Mouse (Mus musculus): ENCODE measurements around the gene Pdcd5. TPM values are rescaled to one million over a fixed set of nuclear protein-coding genes. Genes with fewer than 3 reads are reported as not detected.

Gene Pdcd5
- total RNA-seq, 4 experiments from 2014 or later = 53.4 to 59.6 (median 54.9) TPM

DNA sequence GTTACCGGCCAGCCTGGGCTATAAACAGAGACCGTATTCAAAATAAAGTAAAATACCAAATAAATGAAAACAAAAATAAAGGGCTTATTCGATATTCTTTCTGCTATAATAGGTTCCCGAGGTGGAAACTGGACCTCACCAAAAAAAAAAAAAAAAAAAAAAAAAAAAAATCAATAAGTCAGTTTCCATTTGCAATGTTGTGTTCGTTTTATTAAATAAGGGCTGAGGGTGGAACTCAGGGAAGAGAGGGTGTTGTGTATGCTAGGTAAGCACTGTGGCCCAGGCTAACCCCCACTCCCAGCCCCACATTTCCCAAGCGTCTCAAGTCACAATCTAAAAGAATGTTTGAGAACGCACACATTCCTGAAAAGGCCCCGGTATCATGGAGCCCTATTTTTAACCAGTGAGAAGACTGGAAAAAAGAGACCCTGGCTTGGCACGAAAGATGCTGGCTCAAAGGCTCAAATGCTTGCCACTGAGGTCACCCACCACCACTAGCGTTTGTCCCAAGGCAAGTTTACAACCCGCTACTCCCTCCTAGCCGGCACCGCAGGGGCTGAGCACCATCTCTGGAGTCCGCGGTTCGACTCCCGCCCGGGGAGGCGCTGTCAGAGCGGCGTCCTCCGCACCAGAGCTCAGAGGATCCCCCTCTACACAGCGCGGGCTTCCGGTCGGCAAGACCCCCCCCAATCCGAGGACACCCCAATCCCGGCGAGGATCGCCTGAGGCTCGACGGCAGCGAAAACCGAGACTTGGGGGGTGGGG, 822 bp downstream of the Pdcd5 start:
- DNase-seq (ENCODE audit: low spot score in 2 of 2) = no peak

- DNase-seq (ENCODE audit: low spot score in 2 of 2) = no peak
These were observed 7.2 kb downstream of the Pdcd5 start for GRCm38 (mm10) chr7:35640072-35640471.

GRCm38 (mm10) chr7:35636874-35637273, 10.4 kb downstream of the Pdcd5 start:
- no peak for DNase-seq (ENCODE audit: low spot score in 2 of 2)

DNA sequence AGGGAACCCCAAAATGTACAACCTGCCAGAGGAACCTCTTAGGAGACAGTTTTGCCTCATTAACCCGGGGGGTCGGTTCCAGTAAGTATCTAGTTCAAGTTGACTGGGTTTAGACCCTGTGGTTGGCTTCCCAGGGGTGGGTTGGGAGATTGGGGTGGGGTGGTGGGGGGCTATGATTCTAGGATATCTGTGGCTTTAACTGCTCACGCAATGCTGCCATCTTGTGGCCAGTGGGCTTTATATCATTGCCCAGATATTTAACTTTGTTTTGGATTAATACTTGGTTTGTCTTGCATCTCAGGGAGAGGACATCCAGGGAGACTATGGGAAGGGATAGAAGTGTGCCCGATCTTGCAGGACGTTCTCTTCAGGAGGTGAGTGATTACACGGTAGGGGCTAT, 11.1 kb downstream of the Pdcd5 start:
- no peak for DNase-seq (ENCODE audit: low spot score in 2 of 2)

DNA sequence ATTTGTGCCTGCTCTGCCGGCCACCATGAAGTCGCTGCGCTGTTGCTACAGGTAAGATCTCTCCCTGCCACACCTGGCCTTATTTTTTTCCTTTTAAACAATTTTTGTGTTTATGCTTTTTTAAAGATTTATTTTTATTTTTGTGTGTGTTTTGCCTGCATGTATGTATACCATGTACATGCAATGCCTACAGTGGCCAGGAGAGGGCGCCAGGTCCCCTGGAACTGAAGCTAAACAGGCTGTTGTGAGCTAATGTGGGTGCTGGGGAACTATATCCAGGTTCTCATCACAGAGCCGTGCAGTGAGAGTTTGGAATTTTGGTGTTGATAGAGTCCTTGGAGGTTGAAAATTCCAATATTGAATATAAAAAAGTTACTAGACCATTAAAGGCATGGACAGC, 18.8 kb downstream of the Pdcd5 start:
- DNase-seq (ENCODE audit: low spot score in 2 of 2) = no peak

- DNase-seq (ENCODE audit: low spot score in 2 of 2) = no peak
These were observed 19.9 kb downstream of the Pdcd5 start for GRCm38 (mm10) chr7:35627371-35627770.

GRCm38 (mm10) chr7:35626038-35626437, 21.3 kb downstream of the Pdcd5 start:
- no peak for DNase-seq (ENCODE audit: low spot score in 2 of 2)

- no peak for DNase-seq (ENCODE audit: low spot score in 2 of 2)
These were observed 24.7 kb downstream of the Pdcd5 start for GRCm38 (mm10) chr7:35622626-35623025.

DNA sequence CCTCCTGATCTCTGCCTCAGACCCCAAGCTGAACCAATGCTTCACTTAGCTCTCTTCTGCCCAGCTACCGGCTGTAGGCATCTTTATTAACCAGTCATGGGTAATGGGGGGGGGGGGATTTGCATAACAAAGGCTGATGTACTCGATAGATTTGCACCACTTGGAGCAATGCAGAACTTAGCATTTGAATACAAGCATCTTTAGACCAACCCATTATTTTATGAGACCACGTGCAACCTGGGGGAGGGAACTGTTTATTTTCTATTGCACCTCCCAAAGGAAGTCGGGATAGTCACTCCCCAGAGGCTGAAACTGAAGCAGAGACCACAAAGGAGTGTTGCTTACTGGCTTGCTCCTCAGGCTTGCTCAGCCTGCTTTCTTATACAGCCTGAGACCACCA, 29.8 kb downstream of the Pdcd5 start:
- no peak for DNase-seq (ENCODE audit: low spot score in 2 of 2)

- DNase-seq (ENCODE audit: low spot score in 2 of 2) = no peak
These were observed 38.1 kb downstream of the Pdcd5 start for GRCm38 (mm10) chr7:35609245-35609644.

GRCm38 (mm10) chr7:35606816-35607215, 40.5 kb downstream of the Pdcd5 start:
- no peak for DNase-seq (ENCODE audit: low spot score in 2 of 2)

DNA sequence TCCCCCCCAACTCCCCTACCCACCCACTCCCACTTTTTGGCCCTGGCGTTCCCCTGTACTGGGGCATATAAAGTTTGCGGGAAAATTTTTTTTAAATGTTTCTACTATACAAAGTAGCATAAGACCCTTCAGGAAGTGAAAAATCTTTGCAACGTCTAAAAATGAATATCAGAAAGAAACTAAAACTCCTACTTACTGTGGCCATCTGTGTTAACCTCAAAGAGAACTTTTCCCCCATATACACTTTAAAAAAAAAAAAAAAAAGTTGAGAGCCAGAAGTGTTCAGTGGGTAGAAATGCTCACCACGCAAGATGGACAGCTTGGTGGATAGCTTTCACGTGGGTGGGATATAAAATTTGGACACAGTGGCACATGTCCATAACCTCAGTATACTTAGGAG, 44.6 kb downstream of the Pdcd5 start:
- no peak for DNase-seq (ENCODE audit: low spot score in 2 of 2)

DNA sequence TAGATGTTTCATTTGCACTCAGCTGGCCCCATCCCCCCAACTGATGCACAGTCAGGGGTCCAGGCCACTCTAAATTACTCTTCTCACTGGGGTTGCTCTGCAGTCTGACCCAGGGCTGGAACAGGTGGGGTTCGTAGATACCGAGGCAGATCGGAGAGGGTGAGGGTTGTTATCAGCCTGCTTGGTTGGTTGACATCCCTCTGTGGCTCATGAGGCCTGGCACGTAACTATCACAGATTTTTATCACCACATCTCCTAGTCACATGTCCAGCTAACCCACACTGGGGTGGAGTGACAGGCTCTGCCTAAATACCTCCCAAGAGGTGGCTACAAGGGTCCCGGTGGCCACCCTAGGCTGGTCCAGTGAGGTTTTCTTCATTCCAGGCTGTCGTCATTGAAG, 46.2 kb downstream of the Pdcd5 start:
- no peak for DNase-seq (ENCODE audit: low spot score in 2 of 2)

DNA sequence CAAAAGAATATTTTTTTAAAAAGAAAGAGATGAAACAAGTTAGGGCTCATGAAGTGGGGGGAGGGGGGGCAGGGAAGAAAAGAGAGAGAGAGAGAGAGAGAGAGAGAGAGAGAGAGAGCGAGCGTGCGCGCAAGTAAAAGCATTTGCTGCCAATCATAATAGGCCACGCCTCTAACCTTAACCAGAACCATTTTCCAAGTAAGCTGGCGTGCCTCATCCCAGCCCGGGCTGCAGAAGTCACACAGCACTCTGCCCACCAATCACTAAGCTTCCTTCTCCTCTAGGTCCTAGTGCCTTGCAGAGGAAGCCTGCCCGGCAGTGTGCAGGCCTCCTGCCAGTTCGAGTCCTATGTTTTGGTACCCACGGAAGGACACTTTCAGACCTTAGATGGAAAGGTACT, 47.3 kb downstream of the Pdcd5 start:
- DNase-seq (ENCODE audit: low spot score in 2 of 2) = no peak

DNA sequence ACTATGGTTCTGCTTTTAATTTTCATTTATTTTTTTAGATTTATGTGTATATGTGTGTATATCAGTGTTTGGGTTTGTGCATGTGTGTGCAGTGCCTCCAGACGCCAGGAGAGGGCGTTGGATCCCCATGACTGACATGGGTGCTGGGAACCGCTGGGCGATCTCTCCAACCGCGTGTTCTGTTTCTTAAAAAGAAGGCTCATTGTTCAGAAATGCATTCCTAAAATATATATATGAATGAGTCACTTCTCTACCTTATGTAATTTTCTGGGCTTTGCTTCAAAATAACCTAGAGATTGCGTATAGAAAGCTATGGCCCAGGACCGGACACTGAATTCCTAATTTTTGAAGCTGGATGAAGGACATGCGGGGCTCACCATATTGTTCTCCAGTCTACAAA, 47.8 kb downstream of the Pdcd5 start:
- DNase-seq (ENCODE audit: low spot score in 2 of 2) = no peak

GRCm38 (mm10) chr7:35594311-35594710, 53.0 kb downstream of the Pdcd5 start:
- DNase-seq (ENCODE audit: low spot score in 2 of 2) = no peak

Other genes starting within 250 kb of the Pdcd5 start
- not detected for gene Slc7a9, start 198.7 kb downstream of the Pdcd5 start, total RNA-seq (2022)
- gene Tdrd12, start 109.8 kb downstream of the Pdcd5 start, total RNA-seq (2022) = 1 to 10 TPM in 3 of 4 experiments, under 1 TPM in 1; 0.23 to 1.7 (median 1.2) TPM
- gene Nudt19, start 91.2 kb downstream of the Pdcd5 start, total RNA-seq (2022) = 10 to 100 TPM; 65.4 to 80.5 (median 73.1) TPM
- under 1 TPM; 0.25 to 0.45 (median 0.29) TPM for gene Rgs9bp, start 61.9 kb downstream of the Pdcd5 start, total RNA-seq (2022)
- gene Ankrd27, start 61.3 kb downstream of the Pdcd5 start, total RNA-seq (2022) = 10 to 100 TPM; 38.4 to 49.5 (median 43.6) TPM
- gene Dpy19l3, start 106.9 kb upstream of the Pdcd5 start, total RNA-seq (2022) = 10 to 100 TPM; 73.1 to 97.4 (median 87.4) TPM
- 10 to 100 TPM; 30.6 to 35.0 (median 33.3) TPM for gene Zfp507, start 155.5 kb upstream of the Pdcd5 start, total RNA-seq (2022)

All from layer of hippocampus, adult 8-10 months (tissue).